Mouse (Mus musculus): ENCODE results near the gene Tuba1c. TPM values are rescaled to one million over a fixed set of nuclear protein-coding genes. Genes with fewer than 3 reads are reported as not detected.
A peak's percentile ranks its signal among the peaks of the same experiment; 100 is the strongest.
"Not testable (repeated sequence)": the region's sequence is repeated elsewhere in the genome, so short reads cannot be mapped to it uniquely, and the experiment has no call there.

Gene Tuba1c
- total RNA-seq, 4 experiments from 2014 or later, result 207 to 347 (median 262) TPM

DNA sequence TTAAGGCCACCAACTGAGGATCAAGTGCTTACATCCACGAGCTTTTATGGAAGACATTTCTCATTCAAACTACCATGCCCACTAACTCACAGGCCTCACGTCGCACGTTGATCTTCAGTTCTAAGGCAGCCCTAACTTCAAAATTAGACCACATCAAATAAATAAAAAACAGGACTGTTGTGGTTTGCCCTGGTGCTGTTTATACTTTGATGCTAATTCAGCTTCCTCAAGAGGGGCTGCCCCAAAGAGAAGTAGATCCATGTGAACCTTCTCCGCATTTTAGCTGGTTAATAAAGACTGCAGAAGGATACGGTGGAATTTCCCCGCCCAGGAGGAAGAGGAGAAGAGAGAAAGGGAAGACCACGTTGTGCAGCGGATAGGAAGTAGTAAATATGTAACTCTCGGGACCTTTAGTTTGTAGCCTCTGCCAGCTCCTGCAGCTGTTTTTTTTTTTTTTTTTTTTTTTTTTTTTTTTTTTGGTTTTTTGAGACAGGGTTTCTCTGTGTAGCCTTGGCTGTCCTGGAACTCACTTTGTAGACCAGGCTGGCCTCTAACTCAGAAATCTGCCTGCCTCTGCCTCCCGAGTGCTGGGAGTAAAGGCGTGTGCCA lies 36.0 kb downstream of the Tuba1c start:
- DNase-seq, result no peak

DNA sequence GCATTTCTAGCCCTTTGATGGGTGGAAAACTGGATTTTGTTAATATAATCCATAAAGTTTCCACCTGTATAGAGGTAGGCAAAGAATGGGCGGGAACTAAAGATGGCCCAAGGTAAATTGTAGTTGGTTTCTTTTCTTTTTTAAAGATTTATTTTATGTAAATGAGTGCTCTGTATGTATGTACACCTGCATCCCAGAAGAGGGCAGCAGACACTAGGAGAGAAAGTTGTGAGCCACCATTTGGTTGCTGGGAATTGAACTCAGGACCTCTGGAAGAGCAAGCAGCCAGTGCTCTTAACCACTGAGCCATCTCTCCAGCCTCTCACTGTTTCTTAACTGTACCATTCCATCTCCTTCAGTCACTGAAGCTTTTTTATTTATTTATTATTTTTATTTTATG lies 42.3 kb downstream of the Tuba1c start:
- no peak for DNase-seq

DNA sequence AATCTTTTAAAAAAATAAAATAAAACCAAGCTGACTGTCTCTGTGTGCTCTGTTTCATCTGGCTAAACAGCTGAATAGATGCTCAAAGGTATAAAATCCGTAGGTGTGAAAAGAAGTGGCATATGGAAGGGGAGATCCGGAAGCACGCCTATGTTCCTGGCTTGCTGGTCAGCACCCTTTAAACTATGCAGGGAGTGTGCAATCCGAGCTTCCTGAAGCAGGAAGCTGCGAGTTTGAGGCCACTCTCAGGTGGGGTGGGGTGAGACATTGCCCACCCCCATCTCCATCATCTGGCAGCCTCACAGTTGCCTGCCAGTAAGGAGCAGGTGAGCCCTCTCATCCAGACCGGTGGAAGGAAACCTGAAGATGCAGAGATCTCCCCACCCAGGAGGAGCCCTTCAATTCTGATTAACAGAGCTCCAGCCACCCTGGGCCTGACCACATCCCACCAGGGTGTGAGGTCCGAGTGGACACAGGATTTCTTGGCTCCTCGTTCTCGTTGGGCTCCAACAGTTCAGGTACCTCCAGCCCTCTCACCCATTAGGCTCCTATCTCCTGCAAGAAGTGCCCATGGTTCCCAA lies 44.4 kb downstream of the Tuba1c start, which contains the start of gene Troap:
Gene Troap, plus strand, starts transcription at position 557 of the 581 bp plus-strand sequence.
- DNase-seq, result no peak

DNA sequence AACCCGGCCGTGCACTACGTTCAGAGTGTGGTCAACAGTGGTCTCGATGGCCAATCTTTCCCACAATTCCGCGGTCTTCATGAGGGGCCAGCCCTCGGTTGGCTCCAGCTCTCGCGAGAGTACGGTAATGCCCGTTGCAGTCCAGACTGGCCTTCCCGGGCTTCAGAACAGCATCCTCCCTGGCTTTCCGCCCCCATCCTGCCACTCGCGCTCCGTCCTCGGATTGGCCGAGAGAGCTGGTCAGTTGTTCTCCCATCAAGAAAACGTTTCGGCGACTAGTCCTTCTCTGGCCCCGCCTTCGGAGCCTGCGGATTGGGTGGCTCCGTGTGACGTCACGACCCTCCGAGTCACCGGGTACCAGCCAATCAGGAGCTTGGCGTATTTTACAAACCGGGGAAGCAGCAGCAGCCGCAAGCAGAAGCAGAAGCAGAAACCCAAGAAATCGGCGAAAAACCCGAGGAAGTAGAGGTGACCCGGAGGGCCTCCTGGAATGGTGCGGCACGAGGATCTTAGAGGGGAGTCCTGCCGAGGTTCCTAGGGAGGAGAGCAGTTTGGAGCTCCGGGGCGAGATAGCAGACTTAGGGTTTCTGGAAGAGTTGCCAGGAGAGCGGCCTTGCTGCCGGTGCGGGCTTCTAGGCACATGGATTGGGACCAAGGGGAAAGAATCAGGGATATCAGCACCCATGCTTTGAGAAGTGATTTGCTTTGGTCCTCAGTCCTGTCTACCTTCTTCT lies 45.1 kb downstream of the Tuba1c start:
- DNase-seq, result peak; percentile 97

DNA sequence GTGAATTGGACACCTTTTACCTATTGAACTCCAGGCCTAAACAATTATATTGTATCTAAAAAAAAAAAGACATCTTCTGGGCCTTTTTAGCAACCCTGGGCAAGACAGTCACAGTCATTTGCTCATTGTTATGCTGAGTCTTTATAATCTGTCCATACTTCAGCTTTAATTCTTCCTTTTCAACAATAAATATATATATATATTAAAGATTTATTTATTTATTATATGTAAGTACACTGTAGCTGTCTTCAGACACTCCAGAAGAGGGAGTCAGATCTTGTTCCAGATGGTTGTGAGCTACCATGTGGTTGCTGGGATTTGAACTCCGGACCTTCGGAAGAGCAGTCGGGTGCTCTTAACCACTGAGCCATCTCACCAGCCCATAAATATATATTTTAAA lies 46.3 kb downstream of the Tuba1c start:
- not testable (repeated sequence) for DNase-seq

DNA sequence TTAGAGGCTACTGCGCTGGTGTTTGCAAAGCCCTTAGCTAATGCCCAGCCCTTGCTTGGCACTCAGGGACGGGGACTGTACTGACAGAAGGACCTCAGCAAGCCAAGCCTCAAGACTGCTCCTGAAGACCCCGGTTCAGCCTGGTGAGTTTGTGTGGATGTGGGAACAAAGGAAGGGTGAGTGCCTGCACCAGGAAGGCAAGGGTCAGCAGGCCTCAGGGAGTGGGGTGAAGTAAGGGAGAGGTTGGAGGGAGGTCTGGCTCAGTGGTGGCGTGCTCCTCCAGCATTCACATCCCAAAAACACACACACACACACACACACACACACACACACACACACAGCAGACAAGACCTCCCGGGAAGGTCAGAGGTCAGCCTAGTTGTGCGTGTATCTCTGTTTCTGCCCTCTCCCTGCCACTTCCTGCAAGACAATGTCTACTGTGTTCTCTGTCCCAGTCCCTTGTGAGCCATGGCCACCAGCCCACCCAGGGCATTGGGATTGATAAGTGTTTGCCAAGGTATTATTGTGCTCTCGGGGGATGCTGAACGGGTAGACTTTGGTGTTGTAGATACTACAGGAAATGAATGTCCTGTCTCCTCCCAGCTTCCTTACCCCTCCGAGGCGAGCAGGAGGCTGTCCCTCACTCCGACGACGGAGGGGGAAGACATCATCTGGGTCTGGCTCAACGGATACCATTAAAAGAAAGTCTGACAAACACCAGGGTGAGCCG lies 48.7 kb downstream of the Tuba1c start:
- DNase-seq, result no peak

DNA sequence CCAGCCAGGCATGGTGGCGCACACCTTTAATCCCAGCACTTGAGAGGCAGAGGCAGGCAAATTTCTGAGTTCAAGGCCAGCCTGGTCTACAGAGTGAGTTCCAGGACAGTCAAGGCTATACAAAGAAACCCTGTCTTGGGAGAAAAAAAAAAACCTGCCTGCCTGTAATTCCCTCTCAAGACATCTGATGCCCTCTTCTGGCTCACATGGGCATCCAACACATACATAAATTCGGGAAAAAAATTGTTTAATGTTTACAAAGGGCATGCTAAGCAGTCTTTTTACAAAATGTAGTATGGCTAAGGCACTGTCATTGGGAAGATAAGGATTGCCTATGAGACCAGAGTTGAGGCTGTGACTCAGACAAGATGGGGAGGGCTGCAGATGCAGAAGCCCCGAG lies 50.1 kb downstream of the Tuba1c start:
- DNase-seq, result no peak

DNA sequence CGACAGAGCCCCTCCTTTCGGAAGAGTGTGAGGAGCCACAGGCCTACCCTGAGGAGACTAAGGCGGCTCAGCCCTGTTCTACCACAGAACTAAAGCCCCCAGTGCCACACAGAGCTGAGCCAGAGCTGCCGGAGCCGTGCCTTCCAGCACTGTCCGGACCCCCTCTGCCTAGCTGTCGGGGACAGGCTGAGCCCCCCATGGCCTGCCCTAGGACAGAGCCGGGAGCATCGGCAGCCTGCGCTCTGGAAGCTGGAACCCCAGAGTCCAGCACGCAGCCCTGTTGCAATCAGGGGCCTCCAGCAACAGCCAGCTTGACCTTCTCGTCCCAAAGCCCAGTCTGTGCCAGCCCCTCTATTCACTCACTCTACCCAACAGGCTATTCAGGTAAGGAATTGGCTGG lies 52.6 kb downstream of the Tuba1c start:
- DNase-seq, result no peak

DNA sequence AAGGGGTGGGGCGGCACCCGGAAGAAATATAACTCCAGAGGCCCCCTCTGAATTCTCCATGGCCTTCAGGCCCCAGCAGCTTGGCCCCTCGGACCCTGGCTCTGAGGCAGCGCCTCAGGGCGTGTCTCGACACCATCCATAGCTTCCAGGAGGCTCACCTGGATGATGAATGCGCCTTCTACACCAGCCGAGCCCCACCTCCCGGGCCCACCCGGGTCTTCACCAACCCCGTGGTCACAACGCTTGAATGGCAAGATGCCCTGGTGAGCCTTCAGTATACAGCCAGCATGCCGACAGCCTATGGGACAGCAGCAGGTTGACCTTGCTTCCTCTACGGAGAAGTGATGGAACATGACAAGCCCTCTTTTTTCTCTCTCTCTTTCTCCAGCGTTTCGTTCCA lies 53.1 kb downstream of the Tuba1c start:
- DNase-seq, result no peak

DNA sequence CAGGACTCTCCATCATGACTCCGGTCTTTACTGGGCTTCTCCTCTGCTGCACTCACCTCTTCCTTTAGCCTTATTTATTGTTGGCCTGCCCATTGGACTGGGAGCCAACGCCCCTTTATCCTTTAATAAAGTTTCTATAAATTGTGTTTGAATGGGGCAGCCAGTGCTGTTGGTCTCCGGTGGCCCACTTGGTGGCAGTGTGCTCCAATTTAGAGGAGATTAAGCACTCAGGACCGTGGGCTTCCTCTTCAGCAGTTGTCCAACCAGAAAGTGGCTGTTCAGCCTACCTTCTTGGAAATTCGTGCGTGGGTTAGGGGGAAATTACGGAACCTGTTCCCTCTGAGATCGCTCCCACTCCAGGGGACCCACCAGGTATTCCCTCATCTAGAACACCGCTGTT lies 53.6 kb downstream of the Tuba1c start:
- no peak for DNase-seq

DNA sequence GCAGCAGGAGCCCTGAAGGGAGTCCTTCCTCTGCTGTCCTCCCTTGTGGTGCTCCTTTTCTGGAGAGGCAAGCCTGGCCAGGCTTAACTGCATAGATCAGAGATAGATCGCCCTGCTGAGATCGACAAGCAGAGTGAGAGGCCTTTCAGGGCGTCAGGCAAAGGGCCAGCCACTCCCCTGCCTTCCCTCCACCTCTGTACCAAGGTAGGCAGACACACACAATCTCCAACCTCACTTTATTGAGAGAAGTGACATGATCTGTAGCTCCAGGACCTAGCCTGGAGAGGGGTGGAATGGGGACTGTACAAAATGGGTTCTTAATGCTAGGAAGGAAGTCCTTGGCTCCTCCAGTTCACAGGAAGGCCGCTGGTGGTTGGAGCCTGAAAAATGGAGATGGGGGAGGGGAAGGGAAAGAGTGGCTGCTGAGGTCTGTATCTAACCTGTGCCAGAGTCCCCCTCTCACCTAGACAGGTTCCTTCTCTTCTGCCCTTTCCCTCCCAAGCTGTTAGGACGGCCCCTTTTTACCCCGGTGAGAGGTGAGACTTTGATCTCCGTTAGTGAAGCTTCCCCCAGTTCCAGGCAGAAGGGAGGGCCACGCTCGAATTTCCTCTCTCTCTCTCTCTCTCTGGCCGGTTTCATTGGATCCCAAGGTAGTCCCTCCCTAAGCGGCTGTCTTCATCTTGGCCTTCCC lies 54.3 kb downstream of the Tuba1c start:
- no peak for DNase-seq

DNA sequence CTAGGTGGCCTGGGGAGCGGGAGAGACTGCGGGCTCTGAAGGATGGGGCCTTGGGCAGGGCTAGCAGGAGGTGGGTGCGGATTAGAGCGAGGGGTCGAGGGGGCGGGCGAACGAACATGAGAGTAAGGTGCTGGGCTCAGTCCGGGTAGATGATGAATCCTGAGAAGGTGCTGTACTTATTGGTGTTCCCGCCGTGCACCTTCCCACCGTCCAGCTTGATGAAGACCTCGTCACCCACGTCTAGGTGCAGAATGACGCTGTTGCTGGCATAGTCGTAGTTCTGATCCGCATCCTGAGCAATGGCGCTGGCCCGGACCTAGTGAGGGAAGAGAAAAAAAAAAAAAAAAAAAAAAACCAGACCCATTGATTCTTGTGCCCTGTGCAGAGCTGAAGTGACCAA lies 54.9 kb downstream of the Tuba1c start:
- DNase-seq, result no peak

DNA sequence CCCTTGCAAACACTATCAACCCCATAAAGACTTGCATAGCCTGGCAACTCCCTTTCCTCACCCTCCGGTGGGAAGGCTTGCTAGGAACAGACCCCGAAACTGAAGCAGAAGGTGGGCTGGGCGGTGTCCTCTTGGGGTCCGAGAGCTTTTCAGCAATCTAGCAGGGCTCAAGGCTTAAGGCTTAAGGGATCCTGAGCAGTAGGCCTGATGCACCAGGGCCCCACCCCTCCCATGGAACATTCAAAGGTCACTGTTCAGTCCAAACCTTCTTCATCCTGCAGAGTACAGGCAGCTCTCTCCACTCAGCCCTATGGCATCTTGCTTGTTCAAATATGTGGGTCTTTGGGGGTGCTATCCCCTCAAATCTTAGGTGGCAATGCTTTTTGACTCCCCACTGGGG lies 56.3 kb downstream of the Tuba1c start:
- DNase-seq, result no peak

DNA sequence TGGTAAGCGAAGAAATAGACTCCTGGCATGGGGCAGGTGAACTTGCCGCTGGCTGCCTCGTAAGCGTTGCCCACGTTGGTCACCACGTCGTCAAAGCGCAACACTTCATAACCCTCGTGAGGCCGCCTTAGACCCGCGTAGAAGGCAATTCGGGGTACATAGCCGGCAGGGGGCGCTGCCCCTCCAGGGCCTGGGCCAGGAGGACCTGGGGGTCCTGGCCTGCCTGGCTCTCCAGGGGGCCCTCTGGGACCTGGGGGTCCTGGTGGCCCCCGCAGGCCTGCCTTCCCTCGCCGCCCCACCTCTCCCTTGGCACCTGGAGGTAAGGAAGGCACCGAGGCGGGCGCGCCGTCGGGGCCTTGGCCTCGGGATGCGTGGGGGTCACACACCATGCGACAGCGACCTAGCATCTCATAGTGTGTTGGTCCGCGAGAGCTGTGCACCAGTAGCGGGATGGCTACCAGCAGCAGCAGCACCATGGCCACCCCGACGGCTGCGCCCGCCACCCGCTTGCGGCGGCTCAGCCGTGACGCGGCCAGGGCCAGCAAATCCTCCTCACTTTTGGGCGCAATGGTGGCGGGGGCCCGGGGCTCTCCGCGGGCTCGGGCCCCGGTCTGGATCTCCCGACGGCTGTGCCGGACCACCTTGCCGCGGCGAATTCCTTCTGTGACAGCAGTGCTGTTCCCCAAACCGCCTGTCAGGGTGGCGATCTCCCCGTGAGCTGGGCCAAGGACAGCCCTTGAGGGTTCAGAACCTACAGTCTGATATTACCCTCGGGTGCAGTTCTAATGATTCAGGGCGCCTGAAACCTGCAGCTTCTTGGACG lies 57.8 kb downstream of the Tuba1c start, which contains the start of gene C1ql4:
Gene C1ql4, minus strand, starts transcription at position 565 of the 823 bp plus-strand sequence.
- DNase-seq, result no peak

Small RNA genes within 50 kb of the gene (microRNA-seq; reads per million reads assigned to microRNA genes)
- gene Mir6960, result 0 reads per million in 2 experiments

Other genes starting within 250 kb of the Tuba1c start
- not detected for gene Wnt1, start 240.0 kb upstream of the Tuba1c start, total RNA-seq (2022)
- gene Ddn, start 220.4 kb upstream of the Tuba1c start, total RNA-seq (2022), result 1 to 10 TPM in 1 of 4 experiments, under 1 TPM in 3; 0.29 to 1.1 (median 0.61) TPM
- gene Prkag1, start 198.4 kb upstream of the Tuba1c start, total RNA-seq (2022), result 10 to 100 TPM; 76.0 to 83.8 (median 79.2) TPM
- gene Kmt2d, start 158.7 kb upstream of the Tuba1c start, total RNA-seq (2022), result 100 to 1,000 TPM in 1 of 4 experiments, 10 to 100 TPM in 3; 61.7 to 114 (median 71.8) TPM
- 1 to 10 TPM; 2.8 to 7.2 (median 4.2) TPM for gene Rhebl1, start 135.4 kb upstream of the Tuba1c start, total RNA-seq (2022)
- gene Dhh, start 131.4 kb upstream of the Tuba1c start, total RNA-seq (2022), result 1 to 10 TPM; 1.8 to 3.8 (median 2.1) TPM
- 10 to 100 TPM; 12.3 to 33.2 (median 27.8) TPM for gene Lmbr1l, start 111.7 kb upstream of the Tuba1c start, total RNA-seq (2022)
- 100 to 1,000 TPM; 199 to 221 (median 208) TPM for gene Tuba1b, start 95.3 kb upstream of the Tuba1c start, total RNA-seq (2022)
- not detected for gene Gm49450, start 76.3 kb upstream of the Tuba1c start, total RNA-seq (2022)
- 100 to 1,000 TPM in 3 of 4 experiments, 10 to 100 TPM in 1; 70.5 to 196 (median 116) TPM for gene Tuba1a, start 76.2 kb upstream of the Tuba1c start, total RNA-seq (2022)
- gene Prph, start 25.3 kb downstream of the Tuba1c start, total RNA-seq (2022), result 1 to 10 TPM in 2 of 4 experiments, under 1 TPM in 2; 0.81 to 2.2 (median 1.4) TPM
- 1 to 10 TPM in 1 of 4 experiments, under 1 TPM in 3; 0.22 to 2.3 (median 0.67) TPM for gene Troap, start 44.7 kb downstream of the Tuba1c start, total RNA-seq (2022)
- gene C1ql4, start 57.9 kb downstream of the Tuba1c start, total RNA-seq (2022), result not detected
- 1 to 10 TPM in 2 of 4 experiments, under 1 TPM in 2; 0.37 to 1.6 (median 1.2) TPM for gene Dnajc22, start 63.3 kb downstream of the Tuba1c start, total RNA-seq (2022)
- gene Spats2, start 96.0 kb downstream of the Tuba1c start, total RNA-seq (2022), result 10 to 100 TPM; 13.9 to 20.1 (median 17.6) TPM
- gene Kcnh3, start 195.0 kb downstream of the Tuba1c start, total RNA-seq (2022), result 1 to 10 TPM in 3 of 4 experiments, under 1 TPM in 1; 0.70 to 1.9 (median 1.5) TPM
- gene Mcrs1, start 222.1 kb downstream of the Tuba1c start, total RNA-seq (2022), result 10 to 100 TPM; 43.9 to 54.3 (median 49.1) TPM